Mouse (Mus musculus): ENCODE results near the gene Adcy10. TPM values are rescaled to one million over a fixed set of nuclear protein-coding genes. Genes with fewer than 3 reads are reported as not detected.
A peak's percentile ranks its signal among the peaks of the same experiment; 100 is the strongest.

The Adcy10 gene
- 0.03 TPM in 1 of 2 replicates, not detected in the other for polyA plus RNA-seq (2015; fragmentation: Nextera tagmentation; extraction: Ambion mirVana)

DNA sequence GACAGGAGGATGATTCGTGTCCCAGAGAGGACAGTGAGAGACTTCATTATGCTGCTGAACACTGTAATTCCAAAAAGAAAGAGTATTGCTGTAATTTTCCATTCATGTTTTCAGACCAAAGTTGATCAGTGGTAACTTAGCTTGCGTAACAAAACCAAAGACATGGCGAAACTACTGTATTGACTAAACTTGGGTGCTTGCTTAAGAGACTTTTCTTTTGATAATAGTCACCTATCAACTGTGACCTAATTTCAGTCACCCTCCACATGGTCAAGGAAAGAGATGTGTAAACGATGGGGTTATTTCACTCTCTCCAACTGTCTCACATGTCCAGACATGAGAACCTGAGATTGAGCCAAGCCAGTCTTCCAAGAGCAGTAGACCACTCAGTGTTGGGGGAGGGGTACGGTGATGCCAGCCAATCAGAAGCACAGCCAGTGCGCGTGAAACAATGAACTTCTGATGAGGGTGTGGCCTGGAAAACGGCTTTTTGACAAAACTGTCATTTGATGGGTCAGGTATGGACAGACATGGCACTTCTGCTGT is at the start of gene Adcy10:
TSS of gene Adcy10 (plus strand) at position 496 of the 546 bp plus-strand sequence.
- 89% methylated on average over 8 of the region's 8 CpGs for WGBS
- Histone ChIP-seq H3K27ac (replicated peaks) (no peak within 1 kb of the TSS), H3K4me1 (no peaks in the 10 kb centered on the region), H3K4me3 (no peak within 1 kb of the TSS), H3K36me3 (peaks cover 42% of the 10 kb centered on the region), H3K4me2 (no peak within 1 kb of the TSS), H3K27me3 (replicated peaks) (no peaks in the 10 kb centered on the region), H3K9me3 (no peaks in the 10 kb centered on the region), H3K9ac (no peak within 1 kb of the TSS)
- ATAC-seq (ENCODE audit: extremely low read depth, insufficient number of reproducible peaks, low FRiP score, low TSS enrichment) = no peak

DNA sequence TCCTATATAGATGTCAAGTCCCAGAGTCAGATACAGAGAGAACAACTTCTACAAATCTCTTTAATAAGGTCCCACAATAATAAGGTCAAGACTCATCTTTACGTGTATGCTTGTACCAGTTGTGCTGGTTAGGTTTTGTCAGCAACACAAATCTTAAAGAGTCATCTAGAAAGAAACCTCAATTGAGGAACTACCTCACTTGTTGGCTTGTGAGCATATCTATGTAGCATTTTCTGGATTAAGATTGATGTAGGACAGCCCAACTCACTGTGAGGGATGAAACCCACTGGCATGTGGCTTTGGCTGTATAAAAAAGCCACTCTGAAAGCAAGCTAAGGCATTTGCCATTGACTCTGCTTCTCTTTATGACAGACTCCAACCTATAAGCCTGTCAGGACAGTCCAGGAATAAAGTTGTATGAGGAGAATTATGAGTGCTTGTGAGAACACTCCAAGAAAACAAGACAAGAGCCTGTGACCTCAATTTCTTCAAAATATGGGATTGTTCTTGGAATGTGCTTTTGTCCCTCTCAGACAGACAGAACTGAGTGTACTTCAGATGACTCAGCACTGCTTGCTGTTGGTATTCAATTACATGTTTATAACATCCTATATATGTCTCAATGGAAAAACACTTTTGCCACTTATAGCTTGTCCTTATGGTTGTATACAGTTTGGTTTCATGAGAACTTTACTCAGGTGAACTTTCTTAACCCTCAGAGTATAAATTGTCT is 46.5 kb upstream of the Adcy10 start:
- Histone ChIP-seq H3K4me3 (no peak overlapping the region), H3K27ac (replicated peaks) (no peak overlapping the region), H3K36me3 (peaks cover 11% of the 10 kb centered on the region; the same call in 1 of the 2 replicates), H3K9ac (no peak overlapping the region), H3K4me1 (peaks cover 11% of the 10 kb centered on the region), H3K27me3 (replicated peaks) (no peaks in the 10 kb centered on the region), H3K4me2 (no peak overlapping the region), H3K9me3 (peaks cover 7% of the 10 kb centered on the region)
- no peak for ATAC-seq (ENCODE audit: extremely low read depth, insufficient number of reproducible peaks, low FRiP score, low TSS enrichment)
- 87% methylated on average over 1 of the region's 1 CpGs for WGBS

DNA sequence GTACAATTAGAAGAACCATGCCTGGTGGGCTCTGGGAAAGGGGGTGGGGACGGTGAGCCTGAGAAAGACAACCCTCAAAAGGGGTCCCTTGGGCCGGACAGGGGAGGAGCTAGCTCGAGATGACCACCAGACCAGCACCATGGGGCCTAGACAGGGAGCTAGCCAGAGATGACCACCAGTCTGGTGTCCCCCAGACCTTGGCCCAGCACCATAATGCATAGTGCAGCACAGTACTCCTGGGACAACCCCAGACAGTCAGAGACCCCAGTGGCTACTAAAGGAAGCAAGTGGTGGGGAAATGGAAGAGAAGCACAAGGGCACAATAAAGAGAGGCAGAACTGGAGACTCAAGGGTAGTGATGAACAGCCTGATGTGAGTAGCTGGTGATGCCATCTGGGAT is 44.2 kb upstream of the Adcy10 start:
- Histone ChIP-seq H3K27me3 (replicated peaks) (no peaks in the 10 kb centered on the region), H3K9me3 (peaks cover 4% of the 10 kb centered on the region; the same call in 1 of the 2 replicates), H3K4me1 (peaks cover 11% of the 10 kb centered on the region), H3K36me3 (peaks cover 5% of the 10 kb centered on the region; the same call in 1 of the 2 replicates), H3K27ac (replicated peaks) (no peak overlapping the region), H3K4me3 (no peak overlapping the region), H3K9ac (no peak overlapping the region), H3K4me2 (no peak overlapping the region)
- no peak for ATAC-seq (ENCODE audit: extremely low read depth, insufficient number of reproducible peaks, low FRiP score, low TSS enrichment)
- 75% methylated on average over 3 of the region's 3 CpGs for WGBS

DNA sequence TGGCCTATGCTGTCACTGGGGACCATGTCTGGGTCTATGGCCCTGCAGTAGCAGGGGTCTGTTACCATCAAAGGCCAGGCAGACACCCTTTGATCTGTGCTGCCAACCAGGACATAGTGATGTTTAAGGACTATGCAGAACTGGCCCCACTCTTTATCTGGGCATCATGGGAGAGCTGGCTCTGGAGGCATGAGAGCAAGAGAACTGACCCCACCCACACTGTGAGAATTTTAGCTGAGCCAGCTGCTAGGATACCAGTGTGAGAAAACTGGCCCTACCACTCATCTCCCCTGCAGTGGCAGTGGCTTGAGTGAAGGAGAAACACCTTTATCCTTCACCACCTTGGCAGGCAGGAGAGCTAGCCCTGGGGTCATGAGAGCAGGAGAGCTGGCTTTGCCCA is 43.8 kb upstream of the Adcy10 start:
- ATAC-seq (ENCODE audit: extremely low read depth, insufficient number of reproducible peaks, low FRiP score, low TSS enrichment) = no peak
- Histone ChIP-seq H3K9ac (no peak overlapping the region), H3K4me1 (peaks cover 11% of the 10 kb centered on the region), H3K36me3 (peaks cover 5% of the 10 kb centered on the region; the same call in 1 of the 2 replicates), H3K4me3 (no peak overlapping the region), H3K9me3 (no peaks in the 10 kb centered on the region; the same call in 1 of the 2 replicates), H3K27me3 (replicated peaks) (no peaks in the 10 kb centered on the region), H3K27ac (replicated peaks) (no peak overlapping the region), H3K4me2 (no peak overlapping the region)

DNA sequence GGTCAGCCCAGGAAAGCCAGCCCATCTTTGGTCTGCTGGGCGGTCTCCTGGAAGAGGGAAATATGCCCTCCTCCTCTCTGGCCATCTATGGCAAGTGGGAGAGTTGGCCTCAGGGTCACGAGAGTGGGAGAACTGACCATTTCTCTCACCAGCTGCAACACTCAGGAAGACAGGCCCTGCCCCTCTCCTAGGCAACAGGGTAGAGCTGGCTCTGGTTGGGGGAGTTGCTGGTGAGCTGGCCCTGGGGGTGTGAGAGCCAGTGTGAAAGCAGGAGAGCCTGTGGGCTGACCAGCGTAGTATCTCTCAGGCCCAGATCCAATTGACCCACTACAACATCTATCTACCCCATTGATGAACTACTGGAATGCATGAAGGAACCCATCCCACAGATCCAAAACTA is 43.3 kb upstream of the Adcy10 start:
- H3K36me3 ChIP-seq = no peaks in the 10 kb centered on the region; the same call in 1 of the 2 replicates
- 75% methylated on average over 3 of the region's 3 CpGs for WGBS
- H3K27ac ChIP-seq (replicated peaks) = no peak overlapping the region
- no peaks in the 10 kb centered on the region; the same call in 1 of the 2 replicates for H3K9me3 ChIP-seq
- no peak overlapping the region for H3K9ac ChIP-seq
- H3K27me3 ChIP-seq (replicated peaks) = no peaks in the 10 kb centered on the region
- ATAC-seq (ENCODE audit: extremely low read depth, insufficient number of reproducible peaks, low FRiP score, low TSS enrichment) = no peak
- H3K4me1 ChIP-seq = peaks cover 11% of the 10 kb centered on the region
- no peak overlapping the region for H3K4me2 ChIP-seq
- no peak overlapping the region for H3K4me3 ChIP-seq

DNA sequence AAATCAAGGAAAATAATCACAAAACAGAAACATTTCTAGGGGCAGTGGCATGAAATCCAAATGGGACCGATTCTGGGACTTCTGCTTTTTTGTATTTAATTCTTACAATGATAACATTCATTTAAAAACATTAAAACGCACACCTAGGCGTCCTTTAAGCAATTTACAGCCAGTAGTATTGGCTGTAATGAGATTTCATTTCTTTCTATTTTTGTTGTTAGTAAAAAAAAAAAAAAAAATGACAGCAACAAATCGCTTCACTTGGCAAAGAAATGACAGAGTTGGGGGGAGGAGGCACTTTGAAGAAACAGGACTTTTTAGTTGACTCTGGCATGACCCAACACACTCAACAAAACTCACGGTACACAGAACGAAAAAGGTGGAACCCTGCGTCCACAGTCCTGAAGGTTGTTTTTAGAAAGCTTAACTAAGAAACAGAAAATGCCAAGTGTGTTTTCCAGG is 25.9 kb upstream of the Adcy10 start:
- H3K27me3 ChIP-seq (replicated peaks) = no peaks in the 10 kb centered on the region
- no peak for ATAC-seq (ENCODE audit: extremely low read depth, insufficient number of reproducible peaks, low FRiP score, low TSS enrichment)
- no peaks in the 10 kb centered on the region for H3K9me3 ChIP-seq
- H3K9ac ChIP-seq = peak overlapping the region; percentile 95
- peak overlapping the region; percentile 99 for H3K27ac ChIP-seq (replicated peaks)
- WGBS = 17% methylated on average over 7 of the region's 7 CpGs
- H3K4me1 ChIP-seq = peaks cover 26% of the 10 kb centered on the region
- H3K4me2 ChIP-seq = peak overlapping the region; percentile 81
- peaks cover 4% of the 10 kb centered on the region; the same call in 1 of the 2 replicates for H3K36me3 ChIP-seq
- peak overlapping the region; percentile 96 for H3K4me3 ChIP-seq

DNA sequence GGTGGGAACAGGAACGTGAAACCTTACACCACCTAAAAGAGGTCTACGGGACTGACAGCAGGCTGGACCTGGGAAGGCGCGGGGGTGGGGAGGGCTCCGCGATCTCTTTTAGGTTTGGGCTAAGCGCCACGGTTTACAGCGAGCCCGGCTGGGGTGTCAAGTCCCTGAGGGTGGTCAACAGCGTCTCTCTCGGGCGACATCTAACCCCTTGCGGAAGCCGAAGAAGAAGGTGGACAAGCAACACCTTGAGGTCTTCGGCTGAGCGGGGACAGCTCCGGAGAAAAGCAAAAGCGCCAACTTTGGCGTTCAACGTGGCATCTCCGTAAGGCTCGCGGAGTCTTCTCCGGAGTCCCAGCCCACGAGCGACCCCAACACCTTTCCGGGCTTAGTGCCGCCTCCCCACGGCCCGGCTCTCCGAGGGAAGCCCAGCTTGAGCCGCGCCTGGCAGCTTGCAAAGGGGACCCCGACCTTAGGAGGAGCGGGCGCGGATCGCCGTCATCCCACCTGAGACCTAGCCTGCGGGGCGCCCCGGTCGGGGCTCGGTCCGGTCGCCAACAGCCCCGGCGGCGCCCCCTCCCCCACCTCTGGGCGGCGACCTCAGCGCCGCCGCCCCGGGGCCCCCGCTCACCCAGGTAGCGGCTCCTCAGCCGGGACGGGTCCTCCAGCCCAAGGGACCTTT is 25.3 kb upstream of the Adcy10 start:
- Histone ChIP-seq H3K27me3 (replicated peaks) (no peaks in the 10 kb centered on the region), H3K36me3 (no peaks in the 10 kb centered on the region), H3K4me3 (peak overlapping the region; percentile 96), H3K4me2 (peak overlapping the region; percentile 81), H3K4me1 (peaks cover 26% of the 10 kb centered on the region), H3K9ac (peak overlapping the region; percentile 95), H3K9me3 (no peaks in the 10 kb centered on the region), H3K27ac (replicated peaks) (peak overlapping the region; percentile 99)
- ATAC-seq (ENCODE audit: extremely low read depth, insufficient number of reproducible peaks, low FRiP score, low TSS enrichment) = no peak
- under 1% methylated on average over 58 of the region's 60 CpGs for WGBS

DNA sequence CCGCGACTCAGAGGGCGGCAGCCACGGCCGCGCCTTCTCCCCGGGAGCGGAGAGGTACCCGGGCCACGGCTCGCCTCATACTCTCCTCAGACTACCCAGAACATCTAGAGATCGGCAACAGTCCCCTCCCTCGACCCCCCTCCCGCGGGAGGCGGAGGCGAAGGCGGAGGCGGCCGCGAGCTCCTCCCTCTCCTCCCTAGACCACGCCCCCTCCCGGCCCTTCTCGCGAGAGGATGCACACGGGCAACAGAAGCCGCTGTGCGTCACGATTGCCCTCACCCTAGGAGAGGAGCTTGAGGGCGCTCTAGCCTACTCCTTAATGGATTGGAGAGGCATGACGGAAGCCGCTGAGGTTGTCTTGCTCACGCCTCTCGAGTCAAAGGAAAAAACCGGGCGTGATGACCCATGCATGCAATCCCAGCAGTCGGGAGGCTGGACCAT is 24.6 kb upstream of the Adcy10 start, which contains the start of the genes Dcaf6 and Mpc2:
TSS of gene Dcaf6 (minus strand) at position 116 of the 441 bp plus-strand sequence.
TSS of gene Mpc2 (plus strand) at position 278 of the 441 bp plus-strand sequence.
- peak; percentile 86 for ATAC-seq (ENCODE audit: extremely low read depth, insufficient number of reproducible peaks, low FRiP score, low TSS enrichment)
- WGBS = under 1% methylated on average over 37 of the region's 37 CpGs
- Histone ChIP-seq H3K27me3 (replicated peaks) (no peaks in the 10 kb centered on the region), H3K36me3 (no peaks in the 10 kb centered on the region), H3K9me3 (no peaks in the 10 kb centered on the region), H3K9ac (peak within 1 kb of the TSS; percentile 95), H3K4me3 (peak within 1 kb of the TSS; percentile 96), H3K27ac (replicated peaks) (peak within 1 kb of the TSS; percentile 99), H3K4me2 (peak within 1 kb of the TSS; percentile 82), H3K4me1 (peaks cover 26% of the 10 kb centered on the region)

DNA sequence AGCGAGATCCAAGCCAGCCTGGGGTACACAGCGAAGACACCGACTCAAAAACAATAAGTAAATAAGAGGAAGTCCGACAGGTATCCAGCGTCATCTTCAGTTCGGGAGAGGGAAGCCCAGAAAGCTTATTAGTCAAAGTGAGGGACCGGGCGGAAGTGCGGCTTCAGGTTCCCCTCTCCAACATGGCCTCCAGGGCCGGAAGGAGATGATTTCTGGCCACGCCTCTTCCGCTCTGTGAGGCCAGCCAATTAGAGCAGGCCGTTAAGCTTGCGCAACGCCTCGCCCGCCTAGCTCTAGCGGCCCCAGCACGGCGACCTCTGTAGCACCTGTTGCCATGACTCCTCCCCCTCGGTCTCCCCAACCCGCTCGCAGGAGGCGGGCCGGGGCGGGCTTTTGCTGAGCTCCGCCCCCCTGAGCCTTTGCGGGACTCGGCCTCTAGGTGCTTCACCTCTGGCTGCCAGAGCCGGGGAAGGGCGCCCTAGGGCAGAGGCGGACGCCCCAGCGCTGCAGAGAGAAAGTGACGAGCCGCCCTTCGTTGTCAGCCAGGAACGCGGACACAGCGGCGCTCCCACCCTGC is 24.1 kb upstream of the Adcy10 start:
- Histone ChIP-seq H3K36me3 (no peaks in the 10 kb centered on the region), H3K9ac (peak overlapping the region; percentile 95), H3K4me2 (peak overlapping the region; percentile 82), H3K27ac (replicated peaks) (peak overlapping the region; percentile 99), H3K4me3 (peak overlapping the region; percentile 96), H3K9me3 (no peaks in the 10 kb centered on the region), H3K27me3 (replicated peaks) (no peaks in the 10 kb centered on the region), H3K4me1 (peaks cover 26% of the 10 kb centered on the region)
- peak; percentile 95 for ATAC-seq (ENCODE audit: extremely low read depth, insufficient number of reproducible peaks, low FRiP score, low TSS enrichment)
- under 1% methylated on average over 40 of the region's 41 CpGs for WGBS

DNA sequence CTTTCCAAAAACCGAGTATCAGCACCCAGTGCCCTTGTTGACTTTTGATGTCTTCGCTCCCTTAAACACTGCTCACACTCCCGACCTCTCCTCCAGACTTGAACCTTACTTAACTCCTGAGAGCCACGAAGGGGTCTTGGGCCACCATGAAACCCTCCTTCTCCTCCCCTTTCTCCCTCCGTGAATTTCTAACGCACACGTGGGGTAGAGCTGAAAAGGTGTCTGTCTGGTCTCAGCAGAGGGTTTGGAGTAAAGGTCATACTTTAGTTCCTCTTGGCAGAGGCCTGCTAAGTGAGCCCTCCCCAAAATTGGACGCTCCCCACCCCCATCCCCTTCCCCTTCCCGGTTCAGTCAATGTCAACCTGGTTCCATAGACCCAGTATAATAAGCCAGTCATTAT is 23.3 kb upstream of the Adcy10 start:
- peak overlapping the region; percentile 82 for H3K4me2 ChIP-seq
- H3K36me3 ChIP-seq = no peaks in the 10 kb centered on the region
- peaks cover 26% of the 10 kb centered on the region for H3K4me1 ChIP-seq
- 1% methylated on average over 9 of the region's 9 CpGs for WGBS
- no peaks in the 10 kb centered on the region for H3K9me3 ChIP-seq
- no peaks in the 10 kb centered on the region for H3K27me3 ChIP-seq (replicated peaks)
- H3K9ac ChIP-seq = peak overlapping the region; percentile 92
- H3K4me3 ChIP-seq = peak overlapping the region; percentile 96
- peak overlapping the region; percentile 99 for H3K27ac ChIP-seq (replicated peaks)
- ATAC-seq (ENCODE audit: extremely low read depth, insufficient number of reproducible peaks, low FRiP score, low TSS enrichment) = no peak

DNA sequence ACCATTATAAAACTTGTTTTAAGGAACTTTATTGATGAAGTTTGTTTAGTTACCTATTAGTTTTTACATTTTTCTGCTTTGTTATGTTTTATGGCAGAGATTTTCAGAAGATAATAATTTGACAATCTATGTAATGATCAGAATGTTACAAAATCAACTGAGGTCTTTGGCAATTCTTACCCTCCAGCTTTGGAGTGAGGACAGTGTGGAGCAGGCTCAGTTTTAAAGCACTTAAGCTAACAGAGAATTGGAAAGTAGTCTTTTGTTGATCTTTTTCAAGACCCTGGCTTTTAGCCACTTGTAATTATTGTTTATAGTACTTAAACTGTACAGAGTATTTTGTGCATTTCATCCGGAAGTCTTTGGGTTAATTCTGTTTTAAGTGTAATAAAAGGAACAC is 22.1 kb upstream of the Adcy10 start:
- Histone ChIP-seq H3K4me2 (peak overlapping the region; percentile 28), H3K27ac (replicated peaks) (no peak overlapping the region), H3K36me3 (no peaks in the 10 kb centered on the region), H3K27me3 (replicated peaks) (no peaks in the 10 kb centered on the region), H3K9me3 (no peaks in the 10 kb centered on the region), H3K9ac (no peak overlapping the region), H3K4me1 (peaks cover 25% of the 10 kb centered on the region), H3K4me3 (no peak overlapping the region)
- ATAC-seq (ENCODE audit: extremely low read depth, insufficient number of reproducible peaks, low FRiP score, low TSS enrichment) = no peak
- WGBS = 76% methylated on average over 1 of the region's 1 CpGs
